Mouse (Mus musculus) spleen, adult 2 months (tissue): ENCODE results near the gene Fmr1nb.

ENCODE experiments used
- CTCF ChIP-seq: fragments of 200-500 bp; IDR thresholded peaks from 2 replicates; pipeline ENCODE4 v1.5.1; 2011; ENCODE audit warnings: mild to moderate bottlenecking, inconsistent platforms; ENCODE audit not compliant: insufficient read depth, insufficient read length, insufficient replicate concordance; ENCODE audit errors: extremely low read depth
- POLR2A ChIP-seq: fragments of 200-500 bp; IDR thresholded peaks from 2 replicates; pipeline ENCODE4 v1.6.1; 2011; ENCODE audit warnings: low read depth, low read length, inconsistent platforms

GRCm38 (mm10) chrX:68761606-68762005, at the start of gene Fmr1nb:
- no peak for TF ChIP-seq POLR2A
- no peak for TF ChIP-seq CTCF
